Mouse (Mus musculus): ENCODE data around the gene 9530003J23Rik.

GRCm38 (mm10) chr10:117211023-117211422 is 27.5 kb downstream of the 9530003J23Rik start:
- no peak for TF ChIP-seq GATA1 (IDR thresholded peaks at IDR 0.05; ENCODE audit: low read length)
- TF ChIP-seq TAL1 (IDR thresholded peaks at IDR 0.05; ENCODE audit: low read length): no peak
